Mouse (Mus musculus): ENCODE measurements around the gene Pofut2. TPM values are rescaled to one million over a fixed set of nuclear protein-coding genes. Genes with fewer than 3 reads are reported as not detected.

Gene Pofut2
- total RNA-seq, 2 experiments from 2014 or later, result 19.9 to 23.2 TPM

- DNase-seq, result no peak
- intact Hi-C loops (cut with DNase I), result no loop called here
These were observed 46.0 kb downstream of the Pofut2 start for GRCm38 (mm10) chr10:77304840-77305533.

- DNase-seq, result no peak
- intact Hi-C loops (cut with DNase I), result no loop called here
These were observed 46.7 kb downstream of the Pofut2 start for GRCm38 (mm10) chr10:77305766-77306165.

GRCm38 (mm10) chr10:77308978-77309377 lies 50.0 kb downstream of the Pofut2 start:
- no peak for DNase-seq
- intact Hi-C loops (cut with DNase I), result no loop called here

- no peak for DNase-seq
- intact Hi-C loops (cut with DNase I), result no loop called here
These were observed 55.8 kb downstream of the Pofut2 start for GRCm38 (mm10) chr10:77314711-77315266.

- intact Hi-C loops (cut with DNase I), result no loop called here
- no peak for DNase-seq
These were observed 56.7 kb downstream of the Pofut2 start for GRCm38 (mm10) chr10:77315682-77316081.

Other genes with a start within 250 kb of the Pofut2 start
- gene Slc19a1, start 227.0 kb upstream of the Pofut2 start, total RNA-seq (2021), result 1 to 10 TPM; 5.9 to 7.7 TPM
- 10 to 100 TPM in 1 of 2 experiments, 1 to 10 TPM in 1; 6.4 to 10.3 TPM for gene Col18a1, start 92.7 kb upstream of the Pofut2 start, total RNA-seq (2021)
- gene Adarb1, start 159.1 kb downstream of the Pofut2 start, total RNA-seq (2021), result 10 to 100 TPM in 1 of 2 experiments, 1 to 10 TPM in 1; 5.9 to 10.7 TPM